Mouse (Mus musculus) testis, postnatal 10 days (tissue): Measurements from ENCODE around the gene Sf3a1.
A peak's percentile ranks its signal among the peaks of the same experiment; 100 is the strongest.

Source experiments
- DNase-seq: peaks from one replicate; pipeline ENCODE4 v3.0.0; 2021; ENCODE audit warnings: low spot score

Sf3a1 gene

GRCm38 (mm10) chr11:4134986-4135935 is 24.9 kb upstream of the Sf3a1 start, which contains the start of gene Rnf215:
Gene Rnf215, plus strand, starts transcription at chr11:4135202.
- DNase-seq: peak; percentile 97

- no peak for DNase-seq
Measured at GRCm38 (mm10) chr11:4138964-4139363, 21.2 kb upstream of the Sf3a1 start.

- no peak for DNase-seq
Measured at GRCm38 (mm10) chr11:4141505-4141904, 18.6 kb upstream of the Sf3a1 start.

- DNase-seq: no peak
Measured at GRCm38 (mm10) chr11:4142352-4142751, 17.8 kb upstream of the Sf3a1 start.

- DNase-seq: no peak
Measured at GRCm38 (mm10) chr11:4143281-4144062, 16.7 kb upstream of the Sf3a1 start.

- DNase-seq: no peak
Measured at GRCm38 (mm10) chr11:4146381-4146780, 13.8 kb upstream of the Sf3a1 start.

- no peak for DNase-seq
Measured at GRCm38 (mm10) chr11:4147098-4147497, 13.1 kb upstream of the Sf3a1 start.

GRCm38 (mm10) chr11:4148120-4148519 is 12.0 kb upstream of the Sf3a1 start:
- DNase-seq: no peak

- no peak for DNase-seq
Measured at GRCm38 (mm10) chr11:4148536-4149156, 11.5 kb upstream of the Sf3a1 start.

GRCm38 (mm10) chr11:4149886-4150285 is 10.3 kb upstream of the Sf3a1 start:
- no peak for DNase-seq

- no peak for DNase-seq
Measured at GRCm38 (mm10) chr11:4153694-4154093, 6.5 kb upstream of the Sf3a1 start.

- no peak for DNase-seq
Measured at GRCm38 (mm10) chr11:4155641-4156040, 4.5 kb upstream of the Sf3a1 start.

- no peak for DNase-seq
Measured at GRCm38 (mm10) chr11:4158676-4159075, 1.5 kb upstream of the Sf3a1 start.

- no peak for DNase-seq
Measured at GRCm38 (mm10) chr11:4160758-4161480, 769 bp downstream of the Sf3a1 start.

GRCm38 (mm10) chr11:4164701-4165100 is 4.6 kb downstream of the Sf3a1 start:
- no peak for DNase-seq

- no peak for DNase-seq
Measured at GRCm38 (mm10) chr11:4166467-4167090, 6.4 kb downstream of the Sf3a1 start.

GRCm38 (mm10) chr11:4174586-4174985 is 14.4 kb downstream of the Sf3a1 start:
- no peak for DNase-seq

GRCm38 (mm10) chr11:4177716-4178115 is 17.6 kb downstream of the Sf3a1 start:
- no peak for DNase-seq

- no peak for DNase-seq
Measured at GRCm38 (mm10) chr11:4182061-4182460, 21.9 kb downstream of the Sf3a1 start.

- no peak for DNase-seq
Measured at GRCm38 (mm10) chr11:4183511-4183910, 23.4 kb downstream of the Sf3a1 start.

- DNase-seq: no peak
Measured at GRCm38 (mm10) chr11:4184251-4184952, 24.3 kb downstream of the Sf3a1 start.
